Mouse (Mus musculus): Measurements from ENCODE around the gene Psors1c2. TPM values are rescaled to one million over a fixed set of nuclear protein-coding genes. Genes with fewer than 3 reads are reported as not detected.

Gene Psors1c2
- polyA plus RNA-seq, 1 experiment = 5.6 TPM

GRCm38 (mm10) chr17:35515911-35516640 lies 16.9 kb upstream of the Psors1c2 start:
- WGBS = 7% methylated on average over 25 of the region's 25 CpGs
- no peak for DNase-seq
- peak overlapping the region; percentile 68 for H3K4me3 ChIP-seq (replicated peaks; ENCODE audit: extremely low read depth, low read depth, low read length)
- TF ChIP-seq POLR2A (IDR thresholded peaks at IDR 0.05; ENCODE audit: borderline replicate concordance, extremely low read depth, low read depth, low read length) (no peak), CTCF (IDR thresholded peaks at IDR 0.05; ENCODE audit: insufficient read depth, low read length) (no peak)
- H3K4me1 ChIP-seq (ENCODE audit: control insufficient read depth, insufficient read depth, low read length) = no peaks in the 10 kb centered on the region

GRCm38 (mm10) chr17:35516652-35517500 lies 16.1 kb upstream of the Psors1c2 start, which contains the start of the genes Tcf19 and Cchcr1:
Gene Tcf19 (minus strand): TSS chr17:35516824.
Gene Cchcr1 (plus strand): TSS chr17:35517100.
- under 1% methylated on average over 67 of the region's 67 CpGs for WGBS
- TF ChIP-seq POLR2A (IDR thresholded peaks at IDR 0.05; ENCODE audit: borderline replicate concordance, extremely low read depth, low read depth, low read length) = no peak
- TF ChIP-seq CTCF (IDR thresholded peaks at IDR 0.05; ENCODE audit: insufficient read depth, low read length) = no peak
- peak; percentile 92 for DNase-seq
- Histone ChIP-seq H3K4me3 (replicated peaks; ENCODE audit: extremely low read depth, low read depth, low read length) (peak within 1 kb of the TSS; percentile 80), H3K4me1 (ENCODE audit: control insufficient read depth, insufficient read depth, low read length) (no peaks in the 10 kb centered on the region)

- Histone ChIP-seq H3K4me1 (ENCODE audit: control insufficient read depth, insufficient read depth, low read length) (no peaks in the 10 kb centered on the region), H3K4me3 (replicated peaks; ENCODE audit: extremely low read depth, low read depth, low read length) (no peak overlapping the region)
- TF ChIP-seq POLR2A (IDR thresholded peaks at IDR 0.05; ENCODE audit: borderline replicate concordance, extremely low read depth, low read depth, low read length) (no peak), CTCF (IDR thresholded peaks at IDR 0.05; ENCODE audit: insufficient read depth, low read length) (no peak)
- peak; percentile 15 for DNase-seq
- WGBS = 8% methylated on average over 12 of the region's 12 CpGs
Measured at GRCm38 (mm10) chr17:35517526-35517925, 15.5 kb upstream of the Psors1c2 start.

- Histone ChIP-seq H3K4me3 (replicated peaks; ENCODE audit: extremely low read depth, low read depth, low read length) (no peak overlapping the region), H3K4me1 (ENCODE audit: control insufficient read depth, insufficient read depth, low read length) (no peaks in the 10 kb centered on the region)
- no peak for DNase-seq
- no peak for TF ChIP-seq POLR2A (IDR thresholded peaks at IDR 0.05; ENCODE audit: borderline replicate concordance, extremely low read depth, low read depth, low read length)
- TF ChIP-seq CTCF (IDR thresholded peaks at IDR 0.05; ENCODE audit: insufficient read depth, low read length) = no peak
- WGBS = 71% methylated on average over 9 of the region's 9 CpGs
Measured at GRCm38 (mm10) chr17:35524354-35524753, 8.6 kb upstream of the Psors1c2 start.

- 67% methylated on average over 8 of the region's 8 CpGs for WGBS
- Histone ChIP-seq H3K4me3 (replicated peaks; ENCODE audit: extremely low read depth, low read depth, low read length) (no peak overlapping the region), H3K4me1 (ENCODE audit: control insufficient read depth, insufficient read depth, low read length) (no peaks in the 10 kb centered on the region)
- TF ChIP-seq CTCF (IDR thresholded peaks at IDR 0.05; ENCODE audit: insufficient read depth, low read length) = no peak
- TF ChIP-seq POLR2A (IDR thresholded peaks at IDR 0.05; ENCODE audit: borderline replicate concordance, extremely low read depth, low read depth, low read length) = no peak
- no peak for DNase-seq
Measured at GRCm38 (mm10) chr17:35526644-35527043, 6.4 kb upstream of the Psors1c2 start.

- no peak for TF ChIP-seq POLR2A (IDR thresholded peaks at IDR 0.05; ENCODE audit: borderline replicate concordance, extremely low read depth, low read depth, low read length)
- no peak for TF ChIP-seq CTCF (IDR thresholded peaks at IDR 0.05; ENCODE audit: insufficient read depth, low read length)
- Histone ChIP-seq H3K4me1 (ENCODE audit: control insufficient read depth, insufficient read depth, low read length) (no peaks in the 10 kb centered on the region), H3K4me3 (replicated peaks; ENCODE audit: extremely low read depth, low read depth, low read length) (no peak overlapping the region)
- no peak for DNase-seq
- WGBS = 9% methylated on average over 3 of the region's 3 CpGs
Measured at GRCm38 (mm10) chr17:35532360-35532759, 641 bp upstream of the Psors1c2 start.

GRCm38 (mm10) chr17:35534343-35534742 lies 1.3 kb downstream of the Psors1c2 start:
- no peak for TF ChIP-seq POLR2A (IDR thresholded peaks at IDR 0.05; ENCODE audit: borderline replicate concordance, extremely low read depth, low read depth, low read length)
- peak; percentile 94 for TF ChIP-seq CTCF (IDR thresholded peaks at IDR 0.05; ENCODE audit: insufficient read depth, low read length)
- WGBS = 5% methylated on average over 6 of the region's 6 CpGs
- Histone ChIP-seq H3K4me1 (ENCODE audit: control insufficient read depth, insufficient read depth, low read length) (no peaks in the 10 kb centered on the region), H3K4me3 (replicated peaks; ENCODE audit: extremely low read depth, low read depth, low read length) (no peak overlapping the region)
- peak; percentile 63 for DNase-seq

GRCm38 (mm10) chr17:35537421-35537820 lies 4.4 kb downstream of the Psors1c2 start:
- no peak overlapping the region for H3K4me3 ChIP-seq (replicated peaks; ENCODE audit: extremely low read depth, low read depth, low read length)
- 86% methylated on average over 4 of the region's 4 CpGs for WGBS
- no peaks in the 10 kb centered on the region for H3K4me1 ChIP-seq (ENCODE audit: control insufficient read depth, insufficient read depth, low read length)
- no peak for TF ChIP-seq POLR2A (IDR thresholded peaks at IDR 0.05; ENCODE audit: borderline replicate concordance, extremely low read depth, low read depth, low read length)
- TF ChIP-seq CTCF (IDR thresholded peaks at IDR 0.05; ENCODE audit: insufficient read depth, low read length) = no peak
- DNase-seq = no peak

- TF ChIP-seq CTCF (IDR thresholded peaks at IDR 0.05; ENCODE audit: insufficient read depth, low read length) = no peak
- TF ChIP-seq POLR2A (IDR thresholded peaks at IDR 0.05; ENCODE audit: borderline replicate concordance, extremely low read depth, low read depth, low read length) = no peak
- DNase-seq = no peak
- Histone ChIP-seq H3K4me1 (ENCODE audit: control insufficient read depth, insufficient read depth, low read length) (no peaks in the 10 kb centered on the region), H3K4me3 (replicated peaks; ENCODE audit: extremely low read depth, low read depth, low read length) (no peak overlapping the region)
- 80% methylated on average over 1 of the region's 1 CpGs for WGBS
Measured at GRCm38 (mm10) chr17:35538476-35538875, 5.5 kb downstream of the Psors1c2 start.

Measured in lung, adult 2 months (tissue).